Mouse (Mus musculus): ENCODE measurements at regions not wholly inside any gene's neighbourhood (a gene's known extent, or its start where the extent isn't known, plus 50 kb on each side); places are given as distances from the start of the nearest gene placed in this dataset.
A peak's percentile ranks its signal among the peaks of the same experiment; 100 is the strongest.

DNA sequence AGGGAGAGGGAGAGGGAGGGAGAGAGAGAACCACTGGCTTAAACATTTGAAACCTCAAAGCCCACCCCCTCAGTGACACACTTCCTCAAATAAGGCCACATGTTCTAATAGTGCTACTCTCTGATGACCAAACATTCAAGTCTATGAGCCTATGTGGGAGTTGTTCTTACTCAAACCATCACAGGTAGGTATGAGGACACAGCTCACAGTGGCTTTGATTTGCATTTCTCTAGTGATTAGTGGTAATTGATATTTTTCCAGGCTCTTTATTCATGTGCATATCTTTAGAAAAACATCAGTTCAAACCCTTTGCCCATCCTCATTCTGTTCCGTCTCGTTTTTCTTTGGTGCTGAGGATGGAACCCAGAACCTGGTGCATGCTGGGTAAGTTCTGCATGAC lies 59.5 kb upstream of the Adtrp start (continued):
- TF ChIP-seq MYC (IDR thresholded peaks at IDR 0.05; ENCODE audit: low read depth, low read length), result peak; percentile 92
- TF ChIP-seq RCOR1 (conservative IDR thresholded peaks at IDR 0.05; ENCODE audit: low read depth, low read length), result peak; percentile 52; the same call in 1 of the 2 replicates
- no peak for TF ChIP-seq SMC3 (IDR thresholded peaks at IDR 0.05; ENCODE audit: low read depth, low read length)
- TF ChIP-seq MXI1 (IDR thresholded peaks at IDR 0.05; ENCODE audit: low read depth, low read length), result 0 out of 2 replicates have a peak, but pooled peaks have one; percentile 28
- no peak for TF ChIP-seq NRF1 (IDR thresholded peaks at IDR 0.05; ENCODE audit: low read depth, low read length)
- TF ChIP-seq CHD1 (IDR thresholded peaks at IDR 0.05; ENCODE audit: low read depth, low read length), result no peak
- no peak for TF ChIP-seq ZKSCAN1 (IDR thresholded peaks at IDR 0.05; ENCODE audit: borderline replicate concordance, low read depth, low read length)
- TF ChIP-seq SIN3A (IDR thresholded peaks at IDR 0.05; ENCODE audit: low read length), result 0 out of 2 replicates have a peak, but pooled peaks have one; percentile 58
- TF ChIP-seq MEF2A (IDR thresholded peaks at IDR 0.05; ENCODE audit: borderline replicate concordance, low read depth, low read length), result peak; percentile 29; the same call in 1 of the 2 replicates

GRCm38 (mm10) chr13:41903286-41903685 lies 55.8 kb upstream of the Adtrp start:
- TF ChIP-seq POLR2AphosphoS2 (IDR thresholded peaks at IDR 0.05; ENCODE audit: low read depth, low read length) (no peak; the same call in 1 of the 2 replicates), BHLHE40 (IDR thresholded peaks at IDR 0.05; ENCODE audit: low read depth, low read length) (peak; percentile 92), ZNF384 (IDR thresholded peaks at IDR 0.05; ENCODE audit: low read depth, low read length) (peak; percentile 100), RAD21 (IDR thresholded peaks at IDR 0.05; ENCODE audit: low read depth, low read length) (peak; percentile 36), JUND (conservative IDR thresholded peaks at IDR 0.05; ENCODE audit: low read depth, low read length) (peak; percentile 99), IRF4 (IDR thresholded peaks at IDR 0.05; ENCODE audit: low read depth, low read length) (peak; percentile 99), SIN3A (IDR thresholded peaks at IDR 0.05; ENCODE audit: low read length) (peak; percentile 66; the same call in 1 of the 2 replicates), JUN (IDR thresholded peaks at IDR 0.05; ENCODE audit: insufficient read depth, low read depth, low read length) (peak; percentile 98), PAX5 (IDR thresholded peaks at IDR 0.05; ENCODE audit: low read length) (no peak), CHD2 (IDR thresholded peaks at IDR 0.05; ENCODE audit: low read length) (peak; percentile 83), MAZ (IDR thresholded peaks at IDR 0.05; ENCODE audit: low read depth, low read length) (peak; percentile 75; the same call in 1 of the 2 replicates), ETS1 (conservative IDR thresholded peaks at IDR 0.05; ENCODE audit: low read depth, low read length) (peak; percentile 99), TBP (conservative IDR thresholded peaks at IDR 0.05; ENCODE audit: low read depth, low read length) (peak; percentile 98), POLR2A (IDR thresholded peaks at IDR 0.05; ENCODE audit: low read depth, low read length) (peak; percentile 70), CHD1 (IDR thresholded peaks at IDR 0.05; ENCODE audit: low read depth, low read length) (no peak), ZMIZ1 (IDR thresholded peaks at IDR 0.05; ENCODE audit: low read depth, low read length) (peak; percentile 71; the same call in 1 of the 2 replicates), HCFC1 (IDR thresholded peaks at IDR 0.05; ENCODE audit: low read depth, low read length) (peak; percentile 54), RCOR1 (conservative IDR thresholded peaks at IDR 0.05; ENCODE audit: low read depth, low read length) (peak; percentile 81; the same call in 1 of the 2 replicates), ZC3H11A (IDR thresholded peaks at IDR 0.05; ENCODE audit: low read depth, low read length) (no peak), MAX (IDR thresholded peaks at IDR 0.05; ENCODE audit: low read length) (no peak), TCF12 (IDR thresholded peaks at IDR 0.05; ENCODE audit: low read depth, low read length) (peak; percentile 99), MAFK (IDR thresholded peaks at IDR 0.05; ENCODE audit: insufficient replicate concordance, low read length) (peak; percentile 70; the same call in 1 of the 2 replicates), NELFE (IDR thresholded peaks at IDR 0.05; ENCODE audit: low read depth, low read length) (peak; percentile 64), E2F4 (IDR thresholded peaks at IDR 0.05; ENCODE audit: insufficient replicate concordance, low read depth, low read length) (peak; percentile 55; the same call in 1 of the 2 replicates), KAT2A (IDR thresholded peaks at IDR 0.05; ENCODE audit: insufficient replicate concordance, low read length) (no peak), USF2 (conservative IDR thresholded peaks at IDR 0.05; ENCODE audit: low read depth, low read length) (no peak), SMC3 (IDR thresholded peaks at IDR 0.05; ENCODE audit: low read depth, low read length) (peak; percentile 2; the same call in 1 of the 2 replicates), EP300 (IDR thresholded peaks at IDR 0.05; ENCODE audit: low read length) (peak; percentile 100), MYC (IDR thresholded peaks at IDR 0.05; ENCODE audit: low read depth, low read length) (peak; percentile 86), MEF2A (IDR thresholded peaks at IDR 0.05; ENCODE audit: borderline replicate concordance, low read depth, low read length) (peak; percentile 98)
- Histone ChIP-seq H3K4me2 (ENCODE audit: insufficient read depth, low read depth, poor library complexity, severe bottlenecking) (0 out of 2 replicates have a peak overlapping the region, but pooled peaks have one; percentile 49), H3K79me2 (replicated peaks; ENCODE audit: control insufficient read depth, extremely low read depth, insufficient read depth, poor library complexity, severe bottlenecking) (no peaks in the 10 kb centered on the region; the same call in 1 of the 2 replicates), H3K9ac (ENCODE audit: insufficient read depth, low read depth) (peak overlapping the region; percentile 80), H3K27ac (ENCODE audit: insufficient read depth, low read depth) (peak overlapping the region; percentile 99), H3K9me3 (replicated peaks; ENCODE audit: low read length) (peaks cover 9% of the 10 kb centered on the region), H3K36me3 (replicated peaks in 1 of 2; ENCODE audit: control insufficient read depth in 1 of 2, insufficient read depth in 1 of 2, low read length in 1 of 2) (peaks cover 0 to 7% of the 10 kb centered on the region in 2 experiments), H3K27me3 (replicated peaks) (no peaks in the 10 kb centered on the region), H3K4me1 (ENCODE audit: control insufficient read depth in 1 of 2, insufficient read depth in 2 of 2) (peaks cover 26 to 76% of the 10 kb centered on the region in 2 experiments), H3K4me3 (replicated peaks in 1 of 3; ENCODE audit: low read depth in 2 of 3, low read length in 2 of 3, poor library complexity in 1 of 3) (peak overlapping the region in 2 of 3 experiments; percentile 1 to 19)
- in situ Hi-C loops (cut with MboI; ENCODE audit: low pct_ligation_motif_present, low pct_unique_long_range_greater_than_20kb, low sequenced_read_pairs) (no loop called here), dilution Hi-C loops (cut with MboI; ENCODE audit: extremely low pct_ligation_motif_present, extremely low pct_unique_long_range_greater_than_20kb, low sequenced_read_pairs) (no loop called here)
- peak; percentile 92 for DNase-seq (ENCODE audit: extremely low read depth)
